17 mouse cellular contexts compared by ENCODE assay signal in the genomic region with DNA sequence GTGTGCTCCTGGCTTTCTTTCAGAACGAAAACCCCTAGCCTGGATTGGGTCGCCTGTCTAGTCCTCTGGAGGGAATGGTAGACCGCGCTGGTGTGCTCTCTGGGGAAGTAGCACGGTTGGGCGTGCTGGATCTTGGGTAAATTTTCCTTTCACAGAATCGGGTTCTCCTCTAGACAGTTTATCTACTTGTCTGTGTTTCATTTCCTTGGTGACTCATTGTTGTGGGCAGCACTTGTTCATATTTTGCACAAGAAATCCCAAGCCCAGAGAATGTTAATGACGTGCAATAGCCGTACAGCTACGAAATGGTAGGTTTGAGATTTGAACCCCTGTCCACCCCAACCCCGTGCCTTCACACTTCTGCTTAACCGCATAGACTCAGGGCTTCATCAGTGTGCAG.
"Had no signal": no experiment of that assay in that cellular context is flagged by ENCODE, and none has a peak within 500 bp of the region (broad histone marks: within the 10 kb centered on the region; RNA-seq: fewer than 3 reads in every experiment).

No protein-coding gene starts in this region.

- H3K36me3 ChIP-seq: limb, embryonic 13.5 days; liver, embryonic 15.5 days; midbrain, embryonic 13.5 days; neural tube, embryonic 13.5 days had no signal

- ATAC-seq: midbrain, embryonic 13.5 days had no signal

- H3K9me3 ChIP-seq: limb, embryonic 13.5 days; liver, embryonic 15.5 days; midbrain, embryonic 13.5 days; neural tube, embryonic 13.5 days had no signal

- H3K4me2 ChIP-seq: limb, embryonic 13.5 days; liver, embryonic 11.5 days; liver, embryonic 15.5 days; midbrain, embryonic 13.5 days; neural tube, embryonic 13.5 days had no signal

- H3K27me3 ChIP-seq: limb, embryonic 13.5 days; liver, embryonic 15.5 days; midbrain, embryonic 13.5 days; neural tube, embryonic 13.5 days had no signal

- H3K9ac ChIP-seq: limb, embryonic 13.5 days; liver, embryonic 15.5 days; midbrain, embryonic 13.5 days; neural tube, embryonic 13.5 days had no signal

- H3K4me1 ChIP-seq: liver, embryonic 15.5 days had no signal

- DNase-seq: kidney, postnatal 10 days; kidney, postnatal 4 days; left cerebral cortex, postnatal 4 days; lung, adult 2 months; lung, postnatal 10 days; retina, postnatal 1 day; right cerebral cortex, postnatal 4 days; spleen, adult 18-20 months; thymus, adult 18-20 months; thymus, postnatal 14 days had no signal

- H3K27ac ChIP-seq: layer of hippocampus, adult 2 months; limb, embryonic 13.5 days; liver, embryonic 15.5 days; macrophage; midbrain, embryonic 13.5 days; neural tube, embryonic 13.5 days had no signal

- H3K4me3 ChIP-seq: layer of hippocampus, adult 2 months; limb, embryonic 13.5 days; liver, embryonic 15.5 days; midbrain, embryonic 13.5 days; neural tube, embryonic 13.5 days had no signal
